Mouse (Mus musculus): ENCODE data around the gene Zfp784. TPM values are rescaled to one million over a fixed set of nuclear protein-coding genes. Genes with fewer than 3 reads are reported as not detected.
"Not testable (repeated sequence)": the region's sequence is repeated elsewhere in the genome, so short reads cannot be mapped to it uniquely, and the experiment has no call there.

Gene Zfp784
- polyA plus RNA-seq, 1 experiment: 0.09 TPM

DNA sequence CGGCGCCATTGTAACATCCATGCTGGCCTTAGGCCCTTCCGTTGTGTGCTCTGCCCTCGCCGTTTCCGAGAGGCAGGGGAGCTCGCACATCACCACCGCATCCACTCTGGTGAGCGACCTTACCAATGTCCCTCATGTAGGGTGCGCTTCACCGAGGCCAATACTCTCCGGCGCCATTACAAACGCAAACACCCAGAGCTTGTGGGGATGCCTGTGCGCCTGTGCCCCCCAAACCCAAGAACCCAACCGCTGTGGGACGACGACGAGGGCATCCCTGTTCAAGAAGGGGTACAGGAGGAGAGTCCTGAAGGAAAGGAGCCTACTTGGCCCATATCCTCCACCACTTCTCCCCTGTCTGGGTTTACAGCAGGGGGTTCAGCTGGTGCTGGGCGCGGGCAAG is 20.3 kb downstream of the Zfp784 start:
- Histone ChIP-seq H3K4me1 (ENCODE audit: control insufficient read depth) (peaks cover 74% of the 10 kb centered on the region), H3K9me3 (ENCODE audit: control insufficient read depth, low read length) (peaks cover 12% of the 10 kb centered on the region), H3K36me3 (ENCODE audit: control insufficient read depth) (peaks cover 30% of the 10 kb centered on the region), H3K4me3 (replicated peaks) (no peak overlapping the region), H3K27me3 (ENCODE audit: control insufficient read depth) (no peaks in the 10 kb centered on the region)
- no peak for TF ChIP-seq TAL1 (IDR thresholded peaks at IDR 0.05; ENCODE audit: low read length)
- TF ChIP-seq GATA1 (IDR thresholded peaks at IDR 0.05; ENCODE audit: low read length): no peak

DNA sequence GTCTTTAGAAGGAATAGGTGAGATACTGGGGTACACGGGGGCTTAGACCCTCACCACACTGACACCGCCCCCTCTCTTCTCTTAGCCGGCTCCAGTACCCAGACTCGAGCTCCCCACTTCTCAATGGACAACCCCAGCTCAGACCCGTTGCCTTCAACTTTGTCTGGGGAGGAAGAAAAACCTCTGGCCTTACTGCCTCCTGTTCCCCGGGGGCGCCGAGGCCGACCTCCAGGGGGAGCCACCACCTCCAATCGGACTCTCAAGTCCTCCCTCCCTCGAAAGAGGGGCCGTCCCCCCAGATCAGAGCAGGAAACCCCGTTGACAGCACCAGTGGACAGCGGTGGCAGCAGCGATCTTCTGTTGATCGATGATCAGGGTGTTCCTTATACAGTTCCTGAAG is 20.9 kb downstream of the Zfp784 start:
- no peak overlapping the region for H3K4me3 ChIP-seq (replicated peaks)
- no peak for TF ChIP-seq GATA1 (IDR thresholded peaks at IDR 0.05; ENCODE audit: low read length)
- TF ChIP-seq TAL1 (IDR thresholded peaks at IDR 0.05; ENCODE audit: low read length): no peak
- H3K4me1 ChIP-seq (ENCODE audit: control insufficient read depth): peaks cover 75% of the 10 kb centered on the region
- no peaks in the 10 kb centered on the region for H3K27me3 ChIP-seq (ENCODE audit: control insufficient read depth)
- peaks cover 12% of the 10 kb centered on the region for H3K9me3 ChIP-seq (ENCODE audit: control insufficient read depth, low read length)
- H3K36me3 ChIP-seq (ENCODE audit: control insufficient read depth): peaks cover 30% of the 10 kb centered on the region

DNA sequence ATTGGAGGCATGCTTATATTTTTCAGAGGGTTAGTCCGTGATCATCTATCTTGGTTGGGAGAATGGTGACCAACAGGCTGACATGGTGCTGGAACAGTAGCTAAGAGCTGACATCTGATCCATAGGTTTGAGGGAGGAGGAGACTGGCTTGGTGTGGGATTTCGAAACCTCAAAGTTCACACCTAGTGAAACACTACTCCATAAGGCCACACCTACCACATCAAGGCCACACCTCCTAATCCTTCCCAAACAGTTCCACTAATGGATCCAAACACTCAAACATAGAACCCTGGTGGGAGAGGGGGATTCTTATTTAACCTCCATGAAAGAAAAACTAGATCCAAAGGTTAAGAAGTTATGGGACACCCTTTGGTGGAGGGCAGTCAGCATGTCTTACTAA is 21.3 kb downstream of the Zfp784 start:
- peaks cover 12% of the 10 kb centered on the region for H3K9me3 ChIP-seq (ENCODE audit: control insufficient read depth, low read length)
- H3K4me3 ChIP-seq (replicated peaks): no peak overlapping the region
- H3K36me3 ChIP-seq (ENCODE audit: control insufficient read depth): peaks cover 30% of the 10 kb centered on the region
- peaks cover 72% of the 10 kb centered on the region for H3K4me1 ChIP-seq (ENCODE audit: control insufficient read depth)
- TF ChIP-seq TAL1 (IDR thresholded peaks at IDR 0.05; ENCODE audit: low read length) (no peak), GATA1 (IDR thresholded peaks at IDR 0.05; ENCODE audit: low read length) (no peak)
- H3K27me3 ChIP-seq (ENCODE audit: control insufficient read depth): no peaks in the 10 kb centered on the region

DNA sequence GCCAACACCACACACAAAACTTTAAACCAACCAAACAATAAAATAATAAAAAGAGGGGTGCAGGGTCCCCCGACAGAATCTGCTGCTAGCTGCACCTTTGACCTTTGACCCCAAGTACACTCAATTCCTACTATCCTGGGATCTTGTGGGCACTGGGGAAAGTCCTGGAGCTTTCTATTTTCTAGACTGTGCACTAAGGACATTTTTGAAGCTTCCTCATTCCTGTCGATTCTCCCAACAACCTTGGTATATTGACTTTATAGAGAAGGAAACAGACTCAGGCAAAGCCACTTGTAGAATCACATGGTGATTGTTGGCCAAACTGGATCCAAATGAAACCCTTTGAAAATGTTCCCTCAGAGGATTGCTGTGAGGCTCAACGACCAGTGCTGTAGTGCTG is 22.2 kb downstream of the Zfp784 start:
- TF ChIP-seq GATA1 (IDR thresholded peaks at IDR 0.05; ENCODE audit: low read length) (no peak), TAL1 (IDR thresholded peaks at IDR 0.05; ENCODE audit: low read length) (no peak)
- H3K4me3 ChIP-seq (replicated peaks): peak overlapping the region; percentile 91
- H3K27me3 ChIP-seq (ENCODE audit: control insufficient read depth): no peaks in the 10 kb centered on the region
- peaks cover 39% of the 10 kb centered on the region for H3K36me3 ChIP-seq (ENCODE audit: control insufficient read depth)
- peaks cover 67% of the 10 kb centered on the region for H3K4me1 ChIP-seq (ENCODE audit: control insufficient read depth)
- H3K9me3 ChIP-seq (ENCODE audit: control insufficient read depth, low read length): peaks cover 12% of the 10 kb centered on the region

DNA sequence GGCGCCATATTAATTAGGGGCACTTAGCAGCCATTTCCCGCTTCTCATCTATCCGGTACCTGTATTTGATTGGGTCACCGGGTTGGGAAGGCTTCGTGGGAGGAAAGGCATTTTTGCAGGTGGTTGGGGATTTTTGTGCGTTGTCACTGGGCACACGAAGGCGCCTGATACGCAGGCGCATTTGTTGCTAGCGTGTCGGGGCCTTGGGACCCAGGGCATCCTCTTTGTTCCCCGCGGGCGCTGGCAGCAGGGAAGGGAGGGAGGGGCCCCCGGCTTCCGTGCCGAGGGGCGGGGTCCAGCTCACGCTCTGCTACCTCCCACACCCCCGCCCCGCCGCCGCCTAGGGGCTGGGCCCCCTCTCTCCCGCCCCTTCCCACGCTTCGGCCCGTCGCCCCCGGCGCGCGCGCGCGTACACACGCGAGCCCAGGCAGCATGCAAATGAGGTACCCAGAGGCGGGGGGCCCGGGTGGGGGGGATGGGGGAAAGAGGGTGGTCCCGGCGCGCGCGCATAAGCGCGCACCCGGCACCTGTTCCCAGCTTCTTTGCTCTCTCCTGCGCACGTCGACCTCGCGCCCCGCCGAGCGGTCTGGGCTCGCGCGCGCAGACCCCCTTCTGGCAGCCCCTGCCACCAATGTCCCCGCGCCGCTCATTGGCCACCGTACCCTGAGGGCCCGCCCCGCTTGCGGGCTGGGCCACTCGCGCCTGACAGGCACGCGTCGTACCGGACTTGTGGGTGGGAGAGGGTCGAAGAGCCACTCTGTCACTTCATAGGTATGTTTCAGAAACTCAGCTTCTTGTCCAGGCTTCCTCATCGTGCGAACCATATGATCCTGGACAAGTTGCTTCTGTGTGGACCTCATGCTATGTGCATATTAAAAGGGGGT is 22.9 kb downstream of the Zfp784 start, which contains the start of gene Gm44973:
Gene Gm44973 (plus strand): TSS at position 379 of the 884 bp plus-strand sequence.
- Histone ChIP-seq H3K4me1 (ENCODE audit: control insufficient read depth) (peaks cover 62% of the 10 kb centered on the region), H3K36me3 (ENCODE audit: control insufficient read depth) (peaks cover 46% of the 10 kb centered on the region), H3K27me3 (ENCODE audit: control insufficient read depth) (no peaks in the 10 kb centered on the region), H3K4me3 (replicated peaks) (peak within 1 kb of the TSS; percentile 91), H3K9me3 (ENCODE audit: control insufficient read depth, low read length) (peaks cover 12% of the 10 kb centered on the region)
- TF ChIP-seq TAL1 (IDR thresholded peaks at IDR 0.05; ENCODE audit: low read length): no peak
- no peak for TF ChIP-seq GATA1 (IDR thresholded peaks at IDR 0.05; ENCODE audit: low read length)

DNA sequence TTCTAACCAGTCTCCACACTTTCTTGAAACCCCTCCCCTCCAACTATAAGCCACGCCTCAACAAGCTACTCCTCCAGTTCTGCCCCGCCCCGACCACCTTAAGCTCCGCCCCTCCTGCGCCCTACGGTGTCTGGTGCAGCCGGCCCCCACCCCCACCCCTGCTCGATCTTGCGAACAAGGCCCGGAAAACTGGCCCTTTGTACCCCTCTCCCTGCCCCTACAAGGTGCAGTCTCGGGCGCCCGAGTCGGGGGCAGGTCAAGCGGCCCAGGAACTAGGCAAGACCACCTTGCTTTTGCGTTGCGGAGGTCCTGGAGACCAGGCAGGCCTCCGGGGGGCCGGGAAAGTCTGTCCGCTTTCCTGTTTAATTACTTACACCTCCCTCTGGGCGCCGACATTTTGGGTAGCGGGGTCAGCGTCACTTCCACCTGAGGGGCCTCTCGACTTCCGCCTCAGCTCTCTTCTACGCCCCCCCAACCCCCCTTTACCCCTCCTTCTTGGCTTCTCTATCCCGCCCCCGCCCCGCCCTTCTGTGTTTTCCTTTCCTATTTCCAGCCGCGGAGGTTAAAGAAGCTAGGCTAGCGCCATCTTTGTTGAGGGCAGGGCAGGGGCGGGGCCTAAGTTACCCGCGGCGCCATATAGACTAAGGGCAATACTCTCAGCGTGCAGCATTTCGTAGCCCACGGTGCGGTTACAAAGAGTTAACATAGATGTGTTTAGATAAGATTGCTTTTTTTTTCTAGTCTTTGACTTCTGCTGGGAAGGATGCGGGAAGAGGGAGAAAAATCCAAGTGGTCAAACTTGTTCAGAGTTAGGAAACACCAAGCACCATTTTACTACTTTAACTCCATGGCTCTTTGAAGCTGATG is 23.8 kb downstream of the Zfp784 start, which contains the start of the genes Zfp524 and Fiz1:
Gene Zfp524 (plus strand): TSS at position 165 of the 867 bp plus-strand sequence.
Gene Fiz1 (minus strand): TSS at position 447 of the 867 bp plus-strand sequence.
- TF ChIP-seq TAL1 (IDR thresholded peaks at IDR 0.05; ENCODE audit: low read length) (no peak), GATA1 (IDR thresholded peaks at IDR 0.05; ENCODE audit: low read length) (no peak)
- H3K36me3 ChIP-seq (ENCODE audit: control insufficient read depth): peaks cover 55% of the 10 kb centered on the region

DNA sequence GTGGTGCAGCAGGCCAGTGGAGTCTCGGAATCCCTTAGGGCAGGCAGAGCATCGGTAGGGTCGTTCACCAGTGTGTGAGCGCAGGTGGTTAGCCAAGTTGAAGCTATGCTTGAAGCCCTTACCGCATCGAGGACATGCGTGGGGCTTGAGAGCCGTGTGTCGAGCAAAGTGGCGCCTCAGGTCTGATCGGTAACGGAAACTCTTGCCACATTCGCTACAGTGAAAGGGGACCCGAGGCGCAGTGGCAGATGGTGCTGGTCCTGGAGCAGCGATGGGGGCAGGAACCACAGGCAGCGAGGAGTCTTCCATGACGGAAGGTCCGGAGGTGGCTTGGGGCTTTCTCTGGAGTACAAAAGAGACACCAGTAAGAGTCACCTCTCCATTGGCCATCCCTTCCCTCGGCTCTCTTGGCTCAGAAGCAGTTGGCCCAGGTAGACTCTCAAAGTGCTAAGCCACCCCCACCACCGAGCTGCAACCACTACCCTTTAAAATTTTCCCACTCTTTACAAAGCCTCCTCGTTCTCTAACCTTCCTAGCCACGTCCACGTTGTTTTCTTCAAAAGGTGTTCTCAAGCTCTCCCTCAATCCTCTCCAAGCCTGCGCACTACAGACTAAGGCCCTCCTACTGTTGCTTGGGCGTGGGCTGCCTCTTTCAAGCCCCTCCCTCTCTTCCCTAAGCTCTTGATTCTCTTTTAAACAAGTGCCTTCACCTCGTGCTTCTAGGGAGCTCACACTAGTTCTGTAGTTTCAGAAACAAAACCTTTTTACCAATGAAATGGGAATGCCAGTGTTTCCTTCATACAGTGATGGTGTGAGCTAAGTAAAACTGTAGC is 25.3 kb downstream of the Zfp784 start:
- no peaks in the 10 kb centered on the region for H3K27me3 ChIP-seq (ENCODE audit: control insufficient read depth)
- peaks cover 65% of the 10 kb centered on the region for H3K36me3 ChIP-seq (ENCODE audit: control insufficient read depth)
- H3K4me1 ChIP-seq (ENCODE audit: control insufficient read depth): peaks cover 42% of the 10 kb centered on the region
- TF ChIP-seq TAL1 (IDR thresholded peaks at IDR 0.05; ENCODE audit: low read length) (no peak), GATA1 (IDR thresholded peaks at IDR 0.05; ENCODE audit: low read length) (no peak)
- peak overlapping the region; percentile 22 for H3K4me3 ChIP-seq (replicated peaks)
- H3K9me3 ChIP-seq (ENCODE audit: control insufficient read depth, low read length): peaks cover 21% of the 10 kb centered on the region

More for the DNA sequence above, 23.8 kb downstream of the Zfp784 start, which contains the start of the genes Zfp524 and Fiz1:
- Histone ChIP-seq H3K9me3 (ENCODE audit: control insufficient read depth, low read length) (peaks cover 12% of the 10 kb centered on the region), H3K4me3 (replicated peaks) (peak within 1 kb of the TSS; percentile 91), H3K27me3 (ENCODE audit: control insufficient read depth) (no peaks in the 10 kb centered on the region), H3K4me1 (ENCODE audit: control insufficient read depth) (peaks cover 58% of the 10 kb centered on the region)

DNA sequence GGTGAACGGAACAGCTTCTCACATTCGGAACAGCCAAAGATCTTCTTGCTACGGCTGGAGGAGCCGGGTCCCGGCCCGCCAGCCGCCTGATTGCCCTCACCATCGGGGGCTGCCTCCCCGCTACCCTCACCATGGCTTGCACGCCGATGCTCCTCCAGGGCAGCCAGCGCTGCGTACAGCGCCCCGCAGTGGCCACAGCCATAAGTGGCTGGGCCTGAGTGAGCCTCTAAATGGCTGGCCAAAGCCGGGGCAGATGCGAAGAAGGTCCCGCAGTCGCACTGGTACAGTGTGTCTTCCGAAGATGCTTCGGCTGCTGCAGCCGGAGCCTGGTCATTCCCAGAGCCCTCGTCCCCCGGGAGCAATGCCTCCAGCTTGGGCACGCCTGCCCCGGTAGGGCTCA is 30.0 kb downstream of the Zfp784 start:
- H3K27me3 ChIP-seq (ENCODE audit: control insufficient read depth): no peaks in the 10 kb centered on the region
- H3K4me1 ChIP-seq (ENCODE audit: control insufficient read depth): peaks cover 11% of the 10 kb centered on the region
- peaks cover 11% of the 10 kb centered on the region for H3K9me3 ChIP-seq (ENCODE audit: control insufficient read depth, low read length)
- TF ChIP-seq TAL1 (IDR thresholded peaks at IDR 0.05; ENCODE audit: low read length) (no peak), GATA1 (IDR thresholded peaks at IDR 0.05; ENCODE audit: low read length) (no peak)
- H3K36me3 ChIP-seq (ENCODE audit: control insufficient read depth): peaks cover 70% of the 10 kb centered on the region
- H3K4me3 ChIP-seq (replicated peaks): no peak overlapping the region

DNA sequence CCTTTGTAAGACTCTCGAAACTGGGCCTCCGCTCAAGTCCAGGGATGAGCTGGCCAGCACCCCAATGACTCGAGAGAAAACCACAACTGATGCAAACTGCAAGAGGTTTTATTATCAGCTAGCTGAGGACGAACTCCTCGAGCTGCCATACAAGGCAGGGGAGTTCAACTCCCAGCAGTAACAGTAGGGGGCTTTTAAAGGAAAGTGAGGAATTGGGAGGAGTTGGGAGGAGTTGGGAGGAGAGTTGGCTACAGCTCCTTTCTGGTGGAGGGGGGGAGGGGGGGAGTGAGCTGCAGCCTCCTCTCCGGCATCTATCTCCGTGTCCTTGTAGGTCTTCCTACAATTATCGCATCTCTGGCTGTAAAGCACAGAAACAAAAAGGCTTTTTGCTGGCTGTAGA is 35.4 kb downstream of the Zfp784 start:
- Histone ChIP-seq H3K36me3 (ENCODE audit: control insufficient read depth) (peaks cover 17% of the 10 kb centered on the region), H3K9me3 (ENCODE audit: control insufficient read depth, low read length) (peaks cover 10% of the 10 kb centered on the region)
- not testable (repeated sequence) for H3K4me1 ChIP-seq (ENCODE audit: control insufficient read depth); H3K4me3 ChIP-seq (replicated peaks); H3K27me3 ChIP-seq (ENCODE audit: control insufficient read depth)

Data from erythroblast, embryonic 14.5 days (primary cell).